Mouse (Mus musculus) small intestine, adult 2 months (tissue): ENCODE data around the gene Ublcp1.

Experiments used
- CTCF ChIP-seq: fragments of 200-500 bp; IDR thresholded peaks from 2 replicates; pipeline ENCODE4 v1.5.1; 2012; ENCODE audit warnings: low read depth, mild to moderate bottlenecking, control low read depth, inconsistent platforms, low read length, moderate library complexity, mixed read lengths; ENCODE audit not compliant: insufficient replicate concordance, insufficient read length; ENCODE audit errors: extremely low read depth
- POLR2A ChIP-seq: fragments of 200-500 bp; IDR thresholded peaks from 2 replicates; pipeline ENCODE4 v1.6.1; 2012; ENCODE audit warnings: low read depth, mild to moderate bottlenecking, control low read depth, inconsistent platforms, low read length, moderate library complexity

DNA sequence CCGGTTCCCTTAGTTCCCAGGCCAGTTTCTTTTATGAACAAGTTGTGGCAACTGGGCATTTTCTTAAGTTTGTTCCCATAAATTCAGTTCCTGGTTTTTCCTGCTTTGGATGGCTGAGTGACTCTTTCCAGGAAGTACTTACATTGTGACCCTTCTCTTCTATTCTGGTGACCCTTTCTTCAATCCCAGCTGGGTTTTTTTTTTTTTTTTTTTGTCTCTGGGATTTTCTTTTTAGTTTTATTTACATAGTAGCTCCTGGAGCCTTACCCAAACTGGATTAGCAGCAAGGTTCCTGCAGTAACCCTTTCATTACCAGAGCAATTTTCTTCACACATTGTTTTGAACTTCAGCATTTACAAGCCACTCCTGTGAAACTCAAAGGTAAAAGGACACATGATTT is 46.1 kb upstream of the Ublcp1 start:
- TF ChIP-seq POLR2A (no peak), CTCF (no peak)
